Mouse (Mus musculus): ENCODE data around the gene Osbp2. TPM values are rescaled to one million over a fixed set of nuclear protein-coding genes. Genes with fewer than 3 reads are reported as not detected.

The Osbp2 gene
- polyA plus RNA-seq, 1 experiment, result 2.1 TPM

- Histone ChIP-seq H3K79me2 (ENCODE audit: control insufficient read depth, insufficient read depth) (peaks cover 54% of the 10 kb centered on the region), H3K36me3 (ENCODE audit: control insufficient read depth, insufficient read depth) (peaks cover 41% of the 10 kb centered on the region), H3K79me3 (ENCODE audit: low read depth) (peaks cover 28% of the 10 kb centered on the region), H3K4me3 (ENCODE audit: insufficient read depth, poor library complexity, severe bottlenecking) (no peak overlapping the region), H3ac (ENCODE audit: control insufficient read depth, insufficient read length, low read depth) (no peak overlapping the region), H3K27me3 (ENCODE audit: control insufficient read depth, insufficient read depth, insufficient read length) (no peaks in the 10 kb centered on the region)
- no peak for TF ChIP-seq FOSL1 (IDR thresholded peaks at IDR 0.05; ENCODE audit: insufficient read depth, low read length, poor library complexity, severe bottlenecking)
- TF ChIP-seq CEBPB (IDR thresholded peaks at IDR 0.05; ENCODE audit: low read depth), result no peak
- no peak for TF ChIP-seq CTCF (IDR thresholded peaks at IDR 0.05; ENCODE audit: control insufficient read depth, insufficient read depth, insufficient read length)
- TF ChIP-seq USF1 (IDR thresholded peaks at IDR 0.05; ENCODE audit: low read depth), result no peak
- TF ChIP-seq MYOD1 (IDR thresholded peaks at IDR 0.05; ENCODE audit: control insufficient read depth, insufficient read length, low read depth), result no peak
- TF ChIP-seq MYOG (IDR thresholded peaks at IDR 0.05; ENCODE audit: control insufficient read depth, extremely low read depth, insufficient read length), result no peak
- no peak for TF ChIP-seq MAX (IDR thresholded peaks at IDR 0.05)
Measured at GRCm38 (mm10) chr11:3895933-3896332, 32.2 kb upstream of the Osbp2 start.

- peaks cover 49% of the 10 kb centered on the region for H3K79me2 ChIP-seq (ENCODE audit: control insufficient read depth, insufficient read depth)
- peak overlapping the region; percentile 46 for H3ac ChIP-seq (ENCODE audit: control insufficient read depth, insufficient read length, low read depth)
- H3K4me3 ChIP-seq (ENCODE audit: insufficient read depth, poor library complexity, severe bottlenecking), result peak overlapping the region; percentile 62
- H3K36me3 ChIP-seq (ENCODE audit: control insufficient read depth, insufficient read depth), result peaks cover 38% of the 10 kb centered on the region
- H3K27me3 ChIP-seq (ENCODE audit: control insufficient read depth, insufficient read depth, insufficient read length), result no peaks in the 10 kb centered on the region
- H3K79me3 ChIP-seq (ENCODE audit: low read depth), result peaks cover 28% of the 10 kb centered on the region
- TF ChIP-seq CEBPB (IDR thresholded peaks at IDR 0.05; ENCODE audit: low read depth), result no peak
- TF ChIP-seq USF1 (IDR thresholded peaks at IDR 0.05; ENCODE audit: low read depth), result no peak
Measured at GRCm38 (mm10) chr11:3895458-3895857, 31.8 kb upstream of the Osbp2 start.

GRCm38 (mm10) chr11:3894406-3895281, 30.9 kb upstream of the Osbp2 start, which contains the start of the genes 4921536K21Rik and Dusp18:
4921536K21Rik (minus strand) TSS chr11:3895098.
Dusp18 (plus strand) TSS chr11:3895240.
- peak within 1 kb of the TSS; percentile 62 for H3K4me3 ChIP-seq (ENCODE audit: insufficient read depth, poor library complexity, severe bottlenecking)
- peaks cover 31% of the 10 kb centered on the region for H3K36me3 ChIP-seq (ENCODE audit: control insufficient read depth, insufficient read depth)
- peak within 1 kb of the TSS; percentile 46 for H3ac ChIP-seq (ENCODE audit: control insufficient read depth, insufficient read length, low read depth)
- TF ChIP-seq MYOD1 (IDR thresholded peaks at IDR 0.05; ENCODE audit: control insufficient read depth, insufficient read length, low read depth), result no peak
- TF ChIP-seq MYOG (IDR thresholded peaks at IDR 0.05; ENCODE audit: control insufficient read depth, extremely low read depth, insufficient read length), result no peak
- TF ChIP-seq FOSL1 (IDR thresholded peaks at IDR 0.05; ENCODE audit: insufficient read depth, low read length, poor library complexity, severe bottlenecking), result no peak
- peak; percentile 85 for TF ChIP-seq MAX (IDR thresholded peaks at IDR 0.05)
- peak; percentile 71 for TF ChIP-seq USF1 (IDR thresholded peaks at IDR 0.05; ENCODE audit: low read depth)
- TF ChIP-seq CEBPB (IDR thresholded peaks at IDR 0.05; ENCODE audit: low read depth), result peak; percentile 31
- peaks cover 28% of the 10 kb centered on the region for H3K79me3 ChIP-seq (ENCODE audit: low read depth)
- H3K79me2 ChIP-seq (ENCODE audit: control insufficient read depth, insufficient read depth), result peaks cover 42% of the 10 kb centered on the region
- no peaks in the 10 kb centered on the region for H3K27me3 ChIP-seq (ENCODE audit: control insufficient read depth, insufficient read depth, insufficient read length)

GRCm38 (mm10) chr11:3893970-3894369, 30.3 kb upstream of the Osbp2 start:
- peaks cover 28% of the 10 kb centered on the region for H3K79me3 ChIP-seq (ENCODE audit: low read depth)
- H3K27me3 ChIP-seq (ENCODE audit: control insufficient read depth, insufficient read depth, insufficient read length), result no peaks in the 10 kb centered on the region
- no peak overlapping the region for H3ac ChIP-seq (ENCODE audit: control insufficient read depth, insufficient read length, low read depth)
- no peak overlapping the region for H3K4me3 ChIP-seq (ENCODE audit: insufficient read depth, poor library complexity, severe bottlenecking)
- H3K36me3 ChIP-seq (ENCODE audit: control insufficient read depth, insufficient read depth), result peaks cover 26% of the 10 kb centered on the region
- TF ChIP-seq CEBPB (IDR thresholded peaks at IDR 0.05; ENCODE audit: low read depth), result no peak
- TF ChIP-seq CTCF (IDR thresholded peaks at IDR 0.05; ENCODE audit: control insufficient read depth, insufficient read depth, insufficient read length), result no peak
- no peak for TF ChIP-seq FOSL1 (IDR thresholded peaks at IDR 0.05; ENCODE audit: insufficient read depth, low read length, poor library complexity, severe bottlenecking)
- TF ChIP-seq MAX (IDR thresholded peaks at IDR 0.05), result no peak
- TF ChIP-seq MYOD1 (IDR thresholded peaks at IDR 0.05; ENCODE audit: control insufficient read depth, insufficient read length, low read depth), result no peak
- TF ChIP-seq MYOG (IDR thresholded peaks at IDR 0.05; ENCODE audit: control insufficient read depth, extremely low read depth, insufficient read length), result no peak
- TF ChIP-seq USF1 (IDR thresholded peaks at IDR 0.05; ENCODE audit: low read depth), result no peak
- H3K79me2 ChIP-seq (ENCODE audit: control insufficient read depth, insufficient read depth), result peaks cover 35% of the 10 kb centered on the region

- Histone ChIP-seq H3K79me2 (ENCODE audit: control insufficient read depth, insufficient read depth) (no peaks in the 10 kb centered on the region), H3ac (ENCODE audit: control insufficient read depth, insufficient read length, low read depth) (no peak overlapping the region), H3K4me3 (ENCODE audit: insufficient read depth, poor library complexity, severe bottlenecking) (no peak overlapping the region), H3K36me3 (ENCODE audit: control insufficient read depth, insufficient read depth) (no peaks in the 10 kb centered on the region), H3K27me3 (ENCODE audit: control insufficient read depth, insufficient read depth, insufficient read length) (no peaks in the 10 kb centered on the region), H3K79me3 (ENCODE audit: low read depth) (no peaks in the 10 kb centered on the region)
- TF ChIP-seq MYOG (IDR thresholded peaks at IDR 0.05; ENCODE audit: control insufficient read depth, extremely low read depth, insufficient read length) (no peak), USF1 (IDR thresholded peaks at IDR 0.05; ENCODE audit: low read depth) (no peak), FOSL1 (IDR thresholded peaks at IDR 0.05; ENCODE audit: insufficient read depth, low read length, poor library complexity, severe bottlenecking) (no peak), MAX (IDR thresholded peaks at IDR 0.05) (no peak), CEBPB (IDR thresholded peaks at IDR 0.05; ENCODE audit: low read depth) (no peak), CTCF (IDR thresholded peaks at IDR 0.05; ENCODE audit: control insufficient read depth, insufficient read depth, insufficient read length) (no peak), MYOD1 (IDR thresholded peaks at IDR 0.05; ENCODE audit: control insufficient read depth, insufficient read length, low read depth) (no peak)
Measured at GRCm38 (mm10) chr11:3887331-3887730, 23.6 kb upstream of the Osbp2 start.

Measured in C2C12 (cell line).